Mouse (Mus musculus) brown adipose tissue, adult 24 weeks (tissue): ENCODE measurements at regions not wholly inside any gene's neighbourhood (a gene's known extent, or its start where the extent isn't known, plus 50 kb on each side); places are given as distances from the start of the nearest gene placed in this dataset.
A peak's percentile ranks its signal among the peaks of the same experiment; 100 is the strongest.

Source experiments
- H3K27ac ChIP-seq: fragments of 200-500 bp; replicated peaks from 2 replicates; pipeline ENCODE4 v1.5.1; 2012; ENCODE audit warnings: low read depth, mild to moderate bottlenecking, low read length
- H3K4me1 ChIP-seq: fragments of 200-500 bp; 2 replicates; pipeline ENCODE4 v1.6.1; 2012; ENCODE audit warnings: low read length, mixed read lengths; ENCODE audit not compliant: control insufficient read depth, insufficient read depth, insufficient read length
- H3K4me3 ChIP-seq: fragments of 200-500 bp; 2 replicates; pipeline ENCODE4 v1.5.1; 2012; ENCODE audit warnings: low read depth, mild to moderate bottlenecking, low read length, moderate library complexity; ENCODE audit not compliant: insufficient read depth

DNA sequence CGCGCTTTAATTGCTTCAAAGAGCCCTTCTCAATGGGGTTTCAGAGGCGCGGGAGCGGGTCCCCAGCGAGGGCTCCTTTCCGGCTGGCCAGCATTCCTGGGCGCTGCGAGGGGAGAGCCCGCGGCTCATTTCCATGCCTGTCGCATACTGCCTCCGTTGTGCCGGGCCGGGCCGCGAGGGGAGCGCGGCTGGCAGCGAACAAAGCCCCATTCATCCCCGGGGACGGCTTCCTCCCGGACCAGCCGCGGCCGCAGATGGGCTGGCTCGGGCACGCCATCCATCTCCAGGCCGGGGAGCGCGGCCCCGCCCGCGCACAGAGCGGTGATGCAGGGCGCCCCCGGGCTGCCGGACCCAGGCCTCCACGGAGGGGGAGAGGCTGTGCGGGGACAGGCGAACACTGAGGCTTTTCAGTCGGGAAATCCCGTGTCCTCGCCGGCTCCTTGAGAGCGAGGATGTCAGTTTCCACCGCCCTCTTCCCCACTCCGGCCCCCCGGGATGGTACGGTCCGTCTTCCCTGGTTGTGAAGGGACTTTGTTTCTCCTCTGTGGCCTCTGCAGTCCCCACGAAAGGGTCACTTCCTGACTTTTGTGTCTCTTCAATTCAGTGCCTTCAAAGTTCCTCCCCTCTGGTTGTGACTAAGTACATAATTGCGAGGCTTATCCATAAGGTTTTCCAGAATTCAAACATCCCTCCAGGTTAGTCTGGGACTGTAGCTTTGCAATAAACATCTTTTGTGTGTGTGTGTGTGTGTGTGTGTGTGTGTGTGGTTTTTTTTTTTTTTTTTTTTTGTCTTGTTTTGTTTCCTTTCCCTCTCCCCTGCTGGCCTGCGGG is 97.3 kb downstream of the Tmco5 start:
- H3K27ac ChIP-seq, result peak overlapping the region; percentile 67
- peak overlapping the region; percentile 65 for H3K4me3 ChIP-seq
- peaks cover 18% of the 10 kb centered on the region for H3K4me1 ChIP-seq

DNA sequence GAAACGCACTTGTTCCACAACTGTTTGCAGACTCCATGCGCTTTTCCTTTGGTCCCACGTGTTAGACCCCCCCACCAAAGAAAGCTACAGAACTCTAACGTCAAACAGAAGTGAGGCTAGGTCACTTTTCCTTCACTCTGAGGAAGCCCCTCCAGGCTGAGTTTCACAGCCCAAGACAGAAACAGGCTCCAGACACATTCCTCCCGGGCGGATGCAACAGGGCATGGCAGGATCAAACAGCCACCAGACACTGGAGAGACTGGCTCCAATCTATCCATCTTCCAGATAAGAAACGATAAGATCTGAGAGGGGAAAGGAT is 97.9 kb downstream of the Tmco5 start:
- H3K4me3 ChIP-seq, result peak overlapping the region; percentile 65; the same call in 1 of the 2 replicates
- peaks cover 19% of the 10 kb centered on the region for H3K4me1 ChIP-seq
- H3K27ac ChIP-seq, result peak overlapping the region; percentile 67

DNA sequence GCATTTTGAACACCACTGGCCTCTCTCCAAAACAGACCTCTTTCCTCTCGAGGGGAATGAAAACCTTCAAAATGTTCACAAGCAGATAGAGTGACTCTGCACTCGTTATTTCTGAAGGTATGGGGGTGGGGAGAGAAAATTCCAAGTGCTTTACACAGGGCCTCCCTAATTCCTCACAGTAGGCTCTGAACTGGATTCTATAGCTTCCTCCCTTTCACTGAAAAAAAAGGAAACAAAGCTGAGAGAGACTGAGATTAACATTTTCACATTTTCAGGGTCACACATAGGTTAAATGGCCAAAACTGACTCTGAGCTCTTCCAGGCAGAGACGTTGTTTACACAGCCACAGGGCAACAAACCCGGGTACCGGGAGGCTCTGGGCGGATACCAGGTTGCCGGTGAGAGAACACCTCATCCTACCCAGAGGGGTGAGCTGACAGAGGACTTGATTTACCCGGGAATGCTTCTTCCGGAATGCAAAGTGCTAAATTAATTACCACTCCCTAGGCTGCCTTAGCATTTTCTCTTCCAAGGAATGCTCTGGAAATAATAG is 98.5 kb downstream of the Tmco5 start:
- Histone ChIP-seq H3K4me1 (peaks cover 17% of the 10 kb centered on the region), H3K27ac (peak overlapping the region; percentile 25; the same call in 1 of the 2 replicates), H3K4me3 (no peak overlapping the region)

DNA sequence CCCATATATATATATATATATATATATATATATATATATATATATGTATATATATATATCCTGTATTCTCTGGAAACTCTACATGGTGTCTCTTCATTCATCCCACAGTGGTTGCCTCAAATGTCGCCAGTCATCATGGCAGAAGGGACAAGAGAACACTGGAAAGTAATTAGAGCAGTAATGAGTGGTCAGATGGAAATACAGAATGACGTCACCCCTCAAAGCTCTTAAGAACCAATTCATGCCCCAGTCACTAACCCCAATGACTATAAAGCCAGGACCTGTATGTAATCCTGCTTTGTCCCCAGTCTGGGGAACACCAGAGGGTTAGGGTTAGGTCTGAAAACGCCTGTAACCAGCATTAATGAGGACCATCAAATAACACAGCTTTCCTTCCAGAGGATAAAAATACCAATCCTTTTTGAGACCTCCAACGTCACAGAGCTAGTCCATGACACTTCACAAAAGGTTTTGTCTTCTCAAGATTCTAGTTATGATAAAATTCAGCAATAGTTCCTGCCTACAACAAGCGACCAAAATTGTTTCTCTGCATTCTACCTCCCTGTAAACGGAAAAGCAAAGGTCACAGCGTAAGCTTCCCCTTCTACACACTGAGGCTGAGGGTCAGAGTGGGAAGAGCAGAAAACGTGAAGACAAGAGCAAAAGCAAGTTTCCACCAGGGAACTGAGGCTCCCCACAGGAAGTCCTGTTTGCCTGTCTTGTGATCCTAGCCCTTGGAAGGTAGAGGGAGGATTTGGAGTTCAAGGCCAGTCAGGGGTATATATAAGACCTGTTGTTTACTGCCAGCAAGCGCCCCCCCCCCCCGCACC is 99.5 kb downstream of the Tmco5 start:
- Histone ChIP-seq H3K4me3 (no peak overlapping the region), H3K27ac (0 out of 2 replicates have a peak overlapping the region, but pooled peaks have one; percentile 18), H3K4me1 (peaks cover 14% of the 10 kb centered on the region)

DNA sequence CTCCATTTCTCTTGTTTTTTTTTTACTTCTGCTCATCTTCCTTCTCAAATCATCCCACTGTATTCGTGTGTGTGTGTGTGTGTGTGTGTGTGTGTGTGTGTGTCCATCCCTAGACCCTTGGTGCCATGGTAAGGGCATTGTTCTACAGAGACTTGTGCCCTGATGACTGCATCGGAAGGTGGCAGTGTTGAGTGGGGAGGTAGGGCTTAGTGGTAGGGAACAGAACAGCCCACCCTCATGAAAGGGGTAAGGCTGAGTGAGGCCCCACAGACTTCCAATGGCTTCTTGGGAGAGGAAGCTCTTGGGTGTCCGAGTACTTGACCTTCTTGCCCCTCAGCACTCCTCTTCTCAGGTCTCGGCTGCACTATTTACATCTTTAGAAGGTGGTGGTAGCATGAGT is 100.3 kb downstream of the Tmco5 start:
- Histone ChIP-seq H3K4me3 (no peak overlapping the region), H3K4me1 (peaks cover 16% of the 10 kb centered on the region), H3K27ac (no peak overlapping the region)

DNA sequence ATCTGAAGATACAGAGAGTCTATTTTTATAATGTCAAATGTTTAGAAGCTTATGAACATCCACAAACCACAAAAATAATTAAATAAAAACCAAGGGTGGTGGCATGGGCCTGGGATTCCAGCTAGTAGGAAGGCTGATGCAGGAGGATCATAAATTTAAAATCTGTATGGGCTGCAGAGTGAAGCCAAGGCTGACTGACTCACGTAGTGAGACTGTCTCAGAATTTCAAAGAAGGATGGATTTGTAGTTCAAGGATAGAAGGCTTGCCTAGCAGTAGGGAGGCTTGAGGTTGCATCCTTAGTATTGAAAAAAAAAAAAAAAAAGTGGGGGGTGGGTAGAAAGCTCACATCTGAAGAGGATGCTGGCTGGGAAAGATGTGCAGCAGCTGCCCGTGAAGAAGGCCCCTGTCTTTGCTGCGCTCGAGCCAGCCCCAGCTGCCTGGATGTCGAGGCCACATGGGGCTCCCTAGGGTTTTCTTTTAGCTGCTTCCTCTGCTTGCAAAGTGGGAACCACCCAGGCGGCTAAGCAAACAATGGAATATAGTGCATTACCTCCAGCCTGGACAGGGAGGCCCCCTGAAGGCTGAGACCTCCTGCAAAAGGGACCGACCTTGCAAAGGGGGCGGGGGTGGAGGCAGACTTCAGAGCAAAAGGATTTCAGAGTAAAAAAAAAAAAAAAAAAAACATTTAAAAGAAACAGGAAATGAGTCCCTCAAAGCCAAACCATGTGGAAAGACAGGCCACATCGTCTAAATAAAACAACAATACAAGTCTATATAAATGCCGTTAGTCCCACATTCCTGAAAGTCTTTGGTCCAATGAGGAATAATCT is 101.3 kb downstream of the Tmco5 start:
- H3K27ac ChIP-seq, result no peak overlapping the region
- H3K4me3 ChIP-seq, result no peak overlapping the region
- peaks cover 14% of the 10 kb centered on the region for H3K4me1 ChIP-seq

DNA sequence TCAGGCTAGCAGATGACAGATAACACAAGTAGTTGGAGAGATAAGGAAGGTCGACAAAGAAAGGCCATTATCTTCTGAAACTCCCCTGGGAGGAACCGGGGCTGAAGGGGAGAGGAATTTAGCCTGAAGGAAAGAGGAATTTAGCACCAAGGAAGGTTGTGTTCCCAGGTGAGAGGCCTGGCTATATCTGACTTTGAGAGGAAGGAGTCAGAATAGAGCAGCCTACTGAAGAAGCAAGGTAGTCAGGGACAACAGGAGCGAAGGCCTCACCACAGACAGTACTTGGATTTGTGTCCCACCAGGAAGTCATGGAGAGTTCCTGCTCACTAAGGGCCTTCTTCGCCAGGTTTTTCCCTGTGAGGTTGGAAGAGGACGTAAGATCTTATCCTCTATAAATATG is 102.2 kb downstream of the Tmco5 start:
- peaks cover 14% of the 10 kb centered on the region for H3K4me1 ChIP-seq
- H3K27ac ChIP-seq, result peak overlapping the region; percentile 53; the same call in 1 of the 2 replicates
- H3K4me3 ChIP-seq, result no peak overlapping the region

DNA sequence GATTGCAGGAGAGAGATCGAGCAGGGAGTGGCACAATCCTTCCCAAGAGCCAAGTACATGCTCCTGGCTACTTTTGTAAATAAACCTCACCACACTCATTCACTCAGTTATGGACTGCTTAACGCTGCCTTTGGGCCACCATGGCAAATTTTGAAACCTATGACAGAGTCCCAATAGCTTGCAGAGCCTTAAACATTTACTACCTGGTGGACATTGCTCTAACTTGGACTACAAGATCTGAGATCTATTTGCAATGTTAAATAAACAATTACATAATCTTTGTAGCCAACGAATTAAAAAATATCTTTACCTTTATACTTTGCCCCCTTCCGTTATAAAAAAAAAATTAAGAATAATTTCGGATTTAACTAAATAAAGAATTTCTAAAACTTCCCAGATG is 104.9 kb downstream of the Tmco5 start:
- H3K4me1 ChIP-seq, result peaks cover 6% of the 10 kb centered on the region
- 0 out of 2 replicates have a peak overlapping the region, but pooled peaks have one; percentile 51 for H3K27ac ChIP-seq
- H3K4me3 ChIP-seq, result no peak overlapping the region

DNA sequence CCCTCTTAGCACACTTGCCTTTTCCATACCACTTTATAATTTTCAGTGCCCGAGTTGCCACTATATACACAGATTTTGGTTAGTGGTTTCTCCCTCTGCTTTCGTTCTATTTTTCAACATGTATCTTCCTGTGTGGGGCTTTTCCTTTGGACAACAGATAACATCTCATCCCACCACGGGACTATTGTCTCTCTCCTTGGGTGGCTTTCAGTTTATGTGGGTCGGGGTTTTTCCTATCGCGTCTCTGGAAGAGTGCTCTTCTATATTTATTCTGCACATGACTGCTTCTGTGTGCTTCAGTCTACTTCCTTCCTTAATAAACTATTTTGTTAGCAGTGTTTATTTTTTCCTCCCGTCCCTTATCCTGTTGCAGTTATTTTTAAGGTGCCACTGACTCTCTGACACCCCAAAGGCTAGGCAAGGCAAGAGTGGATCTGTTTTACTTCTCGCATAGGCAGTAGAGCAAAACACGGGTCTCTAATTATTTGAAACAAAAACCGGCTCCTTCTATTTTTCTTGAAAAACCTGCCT is 105.4 kb downstream of the Tmco5 start:
- no peak overlapping the region for H3K4me3 ChIP-seq
- 0 out of 2 replicates have a peak overlapping the region, but pooled peaks have one; percentile 51 for H3K27ac ChIP-seq
- peaks cover 6% of the 10 kb centered on the region for H3K4me1 ChIP-seq

DNA sequence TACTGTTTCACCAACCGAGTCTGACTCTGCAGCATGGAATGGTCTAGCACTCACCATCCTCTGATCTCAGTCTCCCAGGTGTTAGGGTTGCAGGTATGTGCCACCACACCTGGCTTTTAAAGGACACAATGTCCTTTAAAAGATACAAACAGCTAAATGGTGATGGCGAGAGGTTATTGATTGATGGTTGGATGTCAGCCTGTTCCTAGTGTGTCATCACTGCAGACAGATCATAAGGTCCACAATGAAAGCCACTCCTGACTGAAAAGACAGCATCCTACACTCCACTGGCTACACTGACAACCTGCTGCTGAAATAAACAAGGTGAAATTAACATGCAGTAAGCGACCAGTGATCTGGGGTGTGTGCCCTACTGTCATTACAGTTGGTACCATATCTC is 106.1 kb downstream of the Tmco5 start:
- peaks cover 6% of the 10 kb centered on the region for H3K4me1 ChIP-seq
- no peak overlapping the region for H3K4me3 ChIP-seq
- H3K27ac ChIP-seq, result no peak overlapping the region

DNA sequence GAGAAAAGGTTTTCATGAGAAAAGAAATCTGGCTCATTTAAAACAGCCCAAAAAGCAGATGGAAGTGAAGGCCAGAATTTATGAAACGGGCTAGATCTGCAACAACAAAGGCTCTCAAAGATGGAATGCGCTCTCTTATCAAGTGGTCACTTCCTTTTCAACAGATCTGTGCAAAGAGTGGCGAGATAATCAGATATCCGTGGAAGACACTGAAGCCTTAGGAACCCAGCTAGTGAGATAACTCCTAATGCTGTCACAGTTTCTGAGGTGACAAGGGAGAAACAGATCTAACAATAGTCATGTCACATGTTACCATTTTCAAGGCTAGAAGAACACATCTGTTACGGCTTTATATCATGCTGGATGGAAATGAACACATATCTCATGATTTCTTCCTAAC is 107.1 kb downstream of the Tmco5 start:
- no peak overlapping the region for H3K27ac ChIP-seq
- H3K4me3 ChIP-seq, result no peak overlapping the region
- peaks cover 5% of the 10 kb centered on the region; the same call in 1 of the 2 replicates for H3K4me1 ChIP-seq

DNA sequence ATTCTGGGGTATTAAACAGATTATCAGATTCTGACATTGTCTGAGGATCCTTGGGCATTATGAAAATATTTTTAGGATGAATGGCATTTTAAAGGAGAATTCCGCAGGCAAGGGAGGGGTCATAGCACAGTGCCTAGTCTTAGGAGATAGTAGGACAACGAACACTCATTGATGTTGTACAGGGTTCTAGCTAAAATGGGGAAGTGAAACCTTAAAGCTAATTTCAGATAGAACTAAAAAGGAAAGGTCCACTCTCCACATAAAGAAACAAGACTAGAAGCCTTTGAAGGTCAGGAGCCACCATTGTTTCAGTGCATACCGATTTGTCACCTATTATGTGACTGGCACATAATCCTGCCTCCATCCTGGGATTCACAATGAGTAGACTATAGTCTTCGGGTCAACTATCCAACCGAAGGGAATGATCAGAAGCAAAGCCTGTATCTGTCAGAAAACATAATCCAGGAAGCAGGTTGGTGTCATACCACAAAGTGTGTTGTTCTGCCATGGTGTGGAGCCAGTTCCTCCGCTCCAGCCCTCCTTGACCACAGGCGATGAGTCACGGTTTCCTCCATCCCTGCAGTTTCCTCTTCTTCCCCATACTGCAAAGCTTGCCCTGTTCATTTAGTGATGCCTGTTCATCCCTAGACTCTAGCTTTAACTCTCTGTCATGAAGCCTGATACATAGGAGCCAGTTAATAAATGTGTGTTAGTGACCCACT is 110.6 kb downstream of the Tmco5 start:
- no peaks in the 10 kb centered on the region for H3K4me1 ChIP-seq
- H3K27ac ChIP-seq, result peak overlapping the region; percentile 42; the same call in 1 of the 2 replicates
- no peak overlapping the region for H3K4me3 ChIP-seq

DNA sequence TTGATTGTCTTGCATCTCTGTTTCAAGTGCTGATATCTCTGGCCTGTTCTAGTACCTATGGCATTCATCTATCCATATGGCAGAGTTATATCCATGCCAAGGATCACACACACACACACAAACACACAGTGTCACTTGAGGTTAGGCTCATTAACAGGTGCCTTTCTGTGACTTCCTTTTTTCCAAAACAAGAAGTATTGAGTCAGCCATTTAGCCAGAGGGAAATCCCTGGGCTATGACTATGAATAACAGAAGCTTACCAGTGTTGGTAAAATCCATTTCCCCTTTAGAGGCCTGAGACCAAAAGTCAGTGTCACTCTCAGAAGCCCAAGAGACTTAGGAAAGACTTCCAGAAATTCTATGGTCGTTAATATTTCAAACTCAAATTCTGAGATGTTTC is 111.6 kb downstream of the Tmco5 start:
- Histone ChIP-seq H3K4me3 (no peak overlapping the region), H3K27ac (no peak overlapping the region; the same call in 1 of the 2 replicates), H3K4me1 (no peaks in the 10 kb centered on the region)

DNA sequence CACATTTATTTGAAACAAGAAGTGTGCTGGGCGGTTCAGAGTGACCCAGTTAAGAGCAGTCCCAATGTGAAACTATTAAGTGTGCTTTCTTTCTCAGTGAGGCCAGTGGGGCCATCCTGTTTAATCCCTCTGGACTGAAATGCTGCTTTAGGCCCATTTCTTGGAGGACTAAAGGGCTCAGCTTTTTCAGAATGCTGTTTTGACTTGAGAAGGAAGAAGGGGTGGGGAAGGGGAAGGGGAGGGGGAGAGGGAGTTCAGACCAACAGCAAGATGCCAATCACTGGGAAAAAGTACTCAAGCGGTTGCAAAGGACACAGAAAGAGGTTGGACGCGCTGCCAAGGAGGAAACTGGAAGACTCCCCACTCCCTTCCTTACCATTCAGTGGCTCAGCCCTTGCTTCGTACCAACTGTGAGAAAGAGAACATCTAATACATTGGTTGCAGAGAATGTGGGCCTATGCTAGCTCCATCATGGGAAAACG is 113.1 kb downstream of the Tmco5 start:
- no peak overlapping the region for H3K4me3 ChIP-seq
- no peaks in the 10 kb centered on the region for H3K4me1 ChIP-seq
- peak overlapping the region; percentile 34 for H3K27ac ChIP-seq
